Mouse (Mus musculus): ENCODE measurements at regions not wholly inside any gene's neighbourhood (a gene's known extent, or its start where the extent isn't known, plus 50 kb on each side); places are given as distances from the start of the nearest gene placed in this dataset.

- DNase-seq: no peak
Measured at GRCm38 (mm10) chr15:35240416-35241212, 882.9 kb upstream of the 9430069I07Rik start.

DNA sequence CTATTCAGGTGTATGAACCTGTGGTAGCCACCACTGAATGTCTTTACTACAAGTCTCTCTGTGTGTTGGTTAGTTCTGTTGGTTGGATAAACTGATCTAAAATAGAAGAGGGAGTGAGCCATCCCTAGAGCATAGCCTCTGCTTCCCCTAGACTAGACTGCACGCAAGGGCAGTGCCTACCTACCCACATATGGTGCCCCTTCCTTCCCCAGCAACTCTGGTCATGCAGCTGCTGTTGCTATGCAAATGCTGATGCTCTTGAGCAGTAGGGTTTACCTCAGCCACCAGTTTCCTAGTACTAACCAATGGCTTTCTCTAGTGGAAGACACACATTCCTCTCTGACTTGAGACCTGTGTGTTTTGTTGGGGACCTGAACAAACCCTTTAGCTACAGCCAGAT lies 881.0 kb upstream of the 9430069I07Rik start:
- DNase-seq: no peak

DNA sequence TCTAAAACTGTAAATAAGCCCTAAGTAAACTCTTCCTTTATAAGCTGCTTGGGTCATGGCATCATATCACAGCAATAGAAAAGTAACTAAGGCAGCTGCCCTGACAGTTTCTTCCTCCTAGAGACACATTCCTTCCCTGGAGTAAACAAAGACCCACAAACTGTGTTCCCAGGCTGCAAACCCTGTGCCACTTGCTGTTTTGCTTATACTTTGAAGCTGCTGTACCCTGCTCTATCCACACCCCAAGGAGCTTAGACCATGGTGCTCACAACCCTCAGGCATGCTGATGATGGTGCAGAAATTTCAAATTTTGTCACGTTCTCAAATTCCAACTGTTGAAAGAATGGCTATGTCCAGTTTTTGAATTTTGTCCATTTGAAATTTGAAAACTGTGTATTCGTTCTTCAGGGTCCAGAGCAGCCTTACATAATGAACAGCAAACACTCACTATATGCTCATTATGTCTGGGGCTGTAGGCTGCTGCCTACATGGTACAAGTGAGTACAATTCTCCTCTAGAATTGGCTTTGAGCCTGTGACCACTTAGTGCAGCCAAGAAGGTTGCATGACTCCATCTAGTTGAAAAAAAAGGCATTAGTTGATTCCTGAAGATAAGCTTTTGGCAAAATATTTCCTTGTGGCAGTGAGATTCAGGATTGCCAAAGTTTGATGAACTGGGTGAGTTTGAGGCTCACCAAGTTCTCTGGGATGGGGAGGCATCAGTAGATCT lies 876.5 kb upstream of the 9430069I07Rik start:
- peak in 1 of 2 experiments; percentile 7 for DNase-seq

DNA sequence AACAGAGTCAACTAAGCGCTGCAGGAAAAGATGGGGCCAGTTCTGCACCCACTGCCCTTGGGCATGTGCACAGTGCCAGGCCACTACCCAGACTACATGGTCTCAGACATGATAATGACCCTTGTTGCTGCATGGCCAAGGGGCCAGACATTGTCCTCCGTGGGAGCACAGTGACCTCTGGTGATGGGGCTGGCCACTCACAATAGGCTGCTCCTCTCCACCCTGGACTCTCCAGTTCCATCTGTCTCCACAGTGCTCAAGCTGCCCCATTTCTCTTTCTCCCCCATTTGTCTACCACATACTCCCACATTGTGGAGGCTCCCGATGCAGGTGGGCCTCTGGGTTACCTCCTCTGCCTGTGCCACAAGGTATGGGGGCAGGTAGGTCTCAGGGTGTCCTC lies 871.9 kb upstream of the 9430069I07Rik start:
- DNase-seq: no peak
